Mouse (Mus musculus) A20 (cell line): ENCODE data around the gene Vkorc1l1.

ENCODE experiments used
- DNase-seq: peaks from one replicate; pipeline ENCODE4 v3.0.0-alpha.2; 2011; ENCODE audit warnings: low read depth, low spot score

The Vkorc1l1 gene

DNA sequence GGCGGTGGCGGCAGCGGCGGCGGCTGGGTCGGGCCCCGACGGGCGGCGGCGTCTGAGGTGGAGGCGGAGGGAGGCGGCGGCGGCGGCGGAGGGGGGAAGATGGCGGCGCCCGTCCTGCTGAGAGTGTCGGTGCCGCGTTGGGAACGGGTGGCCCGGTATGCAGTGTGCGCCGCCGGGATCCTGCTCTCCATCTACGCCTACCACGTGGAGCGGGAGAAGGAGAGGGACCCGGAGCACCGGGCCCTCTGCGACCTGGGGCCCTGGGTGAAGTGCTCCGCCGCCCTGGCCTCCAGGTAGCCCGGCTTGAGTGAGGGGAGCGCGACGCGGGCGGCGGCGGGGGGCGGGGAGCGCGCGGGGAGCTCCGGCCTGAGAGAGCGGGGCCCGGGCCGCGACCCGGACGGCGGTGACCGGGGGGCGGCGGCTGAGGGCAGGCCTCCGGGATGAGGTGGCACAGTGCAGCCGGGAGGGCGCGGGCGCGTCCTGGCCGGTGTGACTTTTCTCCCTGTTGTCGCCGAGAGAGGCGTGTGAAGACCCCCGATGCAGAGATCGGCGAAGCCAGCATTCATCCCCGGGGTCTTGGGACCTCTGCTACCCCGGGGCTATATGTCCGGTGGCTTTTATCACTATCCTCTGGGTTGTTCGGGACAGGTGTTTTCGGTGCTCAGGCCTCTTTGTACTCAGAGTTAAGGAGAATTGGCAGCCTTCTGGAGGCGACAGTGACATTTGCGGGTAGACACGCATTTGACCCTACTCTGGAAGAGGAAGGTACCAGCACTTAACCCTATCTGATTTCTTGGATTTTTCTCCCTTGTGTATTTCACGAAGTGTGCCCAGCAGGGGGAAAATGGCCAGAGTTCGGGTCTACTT, 536 bp downstream of the Vkorc1l1 start:
- peak; percentile 68 for DNase-seq

DNA sequence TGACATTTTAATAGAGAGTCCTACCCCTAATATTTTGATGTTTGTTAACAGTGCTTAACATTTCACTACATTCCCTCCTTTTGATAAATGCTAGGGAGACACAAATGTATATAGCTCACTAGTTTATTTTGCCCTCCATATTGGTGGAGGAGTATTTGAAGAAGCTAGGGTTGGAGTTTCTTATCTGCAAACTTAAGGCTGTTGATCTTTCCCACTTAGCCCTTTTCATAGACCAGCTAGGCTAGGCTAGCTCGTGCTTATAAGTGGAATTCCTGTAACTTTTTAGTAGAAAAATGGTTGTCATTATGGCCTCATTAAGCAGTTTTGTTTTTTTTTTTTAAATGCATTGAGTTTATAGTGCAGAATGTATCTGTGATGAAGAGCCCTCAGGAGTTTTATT, 1.6 kb downstream of the Vkorc1l1 start:
- no peak for DNase-seq

DNA sequence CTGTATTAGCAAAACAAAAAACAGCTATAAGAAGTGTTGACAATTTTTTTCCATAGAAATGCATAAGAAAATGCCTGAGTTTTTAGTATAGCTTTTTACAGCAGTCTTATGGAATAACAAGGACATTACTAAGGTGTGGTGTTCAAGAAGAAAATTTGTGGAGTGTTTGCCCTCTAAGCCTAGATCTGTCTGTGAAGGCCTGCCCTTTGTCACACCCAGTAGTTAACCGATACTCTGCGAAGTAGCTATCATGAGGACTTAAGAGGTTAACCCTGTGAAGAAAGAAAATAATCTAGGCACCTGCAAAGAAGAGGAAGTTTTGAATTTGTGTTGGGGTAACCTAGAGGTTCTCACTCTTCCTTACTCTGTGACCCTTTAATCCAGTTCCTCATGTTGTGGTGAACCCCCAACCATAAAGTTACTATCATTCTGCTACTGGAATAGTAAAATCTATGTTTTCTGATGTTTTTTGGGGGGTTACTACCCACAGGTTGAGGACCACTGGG, 5.8 kb downstream of the Vkorc1l1 start:
- DNase-seq = peak; percentile 67

DNA sequence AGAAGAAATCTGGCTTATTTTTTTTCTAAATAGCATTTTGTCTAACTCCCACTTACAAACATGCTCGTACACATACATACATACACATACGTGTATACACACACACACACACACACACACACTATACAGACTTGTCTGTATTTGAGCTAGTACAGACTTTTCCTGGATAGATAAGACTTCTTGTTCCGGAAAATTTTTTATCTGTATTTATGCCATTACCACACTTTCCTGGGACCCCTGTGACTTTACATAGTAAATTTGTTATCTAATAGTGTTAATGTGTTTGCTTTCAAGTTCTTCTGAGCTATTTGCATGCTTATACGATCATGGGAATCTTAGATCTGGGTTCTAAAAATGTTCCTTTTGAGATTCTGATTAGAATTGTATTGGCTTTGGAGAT, 10.4 kb downstream of the Vkorc1l1 start:
- no peak for DNase-seq

DNA sequence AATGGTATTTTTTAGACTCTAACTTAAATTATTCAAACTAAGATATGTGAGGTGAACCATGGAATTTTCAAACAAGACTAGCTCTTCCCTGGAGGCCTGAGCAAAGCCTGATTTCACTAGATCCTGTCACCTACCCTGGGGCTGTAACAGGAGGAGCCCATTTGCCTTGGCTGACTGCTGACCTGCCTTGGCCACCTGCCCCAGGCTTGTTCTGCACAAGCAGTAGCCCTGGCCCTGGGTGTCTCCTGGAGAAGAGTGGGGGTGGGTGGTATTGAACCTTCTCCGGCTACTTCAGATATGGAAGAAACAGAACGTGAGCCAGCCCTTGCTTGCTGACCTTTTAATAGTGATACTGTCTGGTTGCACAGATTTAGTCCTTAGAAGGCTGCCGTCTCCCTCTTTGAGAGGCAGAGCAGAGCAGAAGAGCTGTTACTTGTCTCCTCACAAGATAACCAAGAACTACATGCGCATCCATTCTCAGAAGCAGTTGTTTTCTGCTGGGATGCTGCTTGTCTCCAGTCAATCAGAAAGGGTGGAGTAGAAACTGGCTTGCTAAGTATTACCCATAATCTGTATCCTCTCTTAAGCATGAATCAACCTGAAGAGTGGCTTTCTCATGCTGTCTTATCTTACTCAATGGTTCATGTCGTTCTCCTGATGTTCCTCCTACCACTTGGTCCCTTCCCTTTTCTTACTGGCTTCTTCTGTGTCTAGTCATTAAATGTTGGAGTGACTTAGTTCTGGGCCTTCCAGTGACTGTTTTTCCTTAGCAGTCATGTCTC, 12.9 kb downstream of the Vkorc1l1 start:
- no peak for DNase-seq

DNA sequence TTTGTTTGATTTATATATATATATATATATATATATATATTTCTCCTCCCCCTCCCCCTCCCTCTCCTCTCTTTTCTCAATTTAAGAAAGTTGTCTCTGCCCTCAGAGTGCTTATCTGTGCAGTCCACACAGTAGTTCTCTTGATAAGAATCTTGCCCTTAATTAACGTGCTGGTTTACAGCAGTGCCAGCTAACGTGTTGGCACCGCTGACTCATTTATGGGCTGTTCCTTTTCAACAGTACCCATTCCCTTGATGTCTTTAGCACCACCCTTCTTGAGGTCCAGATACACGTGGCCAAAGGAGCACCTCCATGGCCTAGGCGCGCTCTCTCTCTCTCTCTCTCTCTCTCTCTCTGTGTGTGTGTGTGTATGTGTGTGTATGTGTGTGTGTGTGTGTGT, 14.0 kb downstream of the Vkorc1l1 start:
- no peak for DNase-seq

DNA sequence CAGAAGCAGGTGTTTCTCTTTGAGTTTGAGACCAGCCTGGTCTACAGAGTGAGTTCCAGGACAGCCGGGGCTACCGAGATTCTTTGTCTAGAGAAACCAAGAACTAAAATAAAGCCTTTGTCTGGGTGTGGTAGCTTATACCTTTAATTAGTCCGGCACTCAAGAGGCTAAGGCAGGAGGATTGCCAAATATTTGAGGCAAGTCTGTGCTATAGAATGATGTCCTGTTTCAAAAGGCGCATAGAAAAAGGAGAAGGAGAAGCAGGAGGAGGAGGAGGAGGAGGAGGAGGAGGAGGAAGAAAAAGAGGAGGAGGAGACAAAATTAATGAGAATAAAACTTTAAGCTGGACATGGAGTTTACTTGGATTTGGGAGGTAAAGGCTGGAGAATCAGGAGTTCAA, 21.5 kb downstream of the Vkorc1l1 start:
- DNase-seq = no peak

DNA sequence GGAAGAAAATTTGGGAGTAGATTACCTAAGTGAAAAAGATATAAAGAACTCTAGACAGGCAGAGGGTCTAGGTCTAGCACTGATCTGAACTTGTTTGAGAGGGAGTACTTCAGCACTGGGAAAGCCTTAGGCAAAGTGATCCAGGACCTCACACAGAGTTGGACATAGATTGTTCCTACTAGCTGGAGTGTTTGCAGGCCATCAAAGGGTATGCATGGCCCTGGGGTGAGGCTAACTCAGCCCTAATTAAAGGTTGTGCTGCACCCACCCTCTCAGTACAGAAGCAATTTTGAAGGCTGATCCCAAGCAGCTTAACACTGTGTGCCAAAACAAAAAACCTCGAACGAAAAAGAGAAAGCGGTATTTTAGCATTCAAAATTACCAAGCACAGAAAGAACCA, 24.7 kb downstream of the Vkorc1l1 start:
- DNase-seq = no peak

DNA sequence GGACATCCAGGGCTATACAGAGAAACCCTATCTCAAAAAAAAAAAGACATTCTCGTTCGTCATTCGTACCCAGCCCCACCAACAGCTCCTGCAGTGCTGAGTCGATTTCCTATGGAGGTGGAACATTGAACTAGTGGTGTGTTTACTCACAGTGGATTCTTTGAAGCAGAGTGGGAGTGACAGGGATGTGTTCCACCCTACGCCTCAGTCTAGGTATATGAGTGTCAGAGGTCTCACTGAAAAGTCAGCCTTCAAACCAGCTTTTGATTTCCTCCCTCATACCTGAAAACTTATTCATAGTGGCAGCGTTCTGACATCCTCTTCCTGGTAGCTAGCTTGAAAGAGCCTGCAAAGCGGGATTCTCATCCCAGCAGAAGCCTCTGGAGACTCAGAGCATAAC, 26.6 kb downstream of the Vkorc1l1 start:
- DNase-seq = no peak

DNA sequence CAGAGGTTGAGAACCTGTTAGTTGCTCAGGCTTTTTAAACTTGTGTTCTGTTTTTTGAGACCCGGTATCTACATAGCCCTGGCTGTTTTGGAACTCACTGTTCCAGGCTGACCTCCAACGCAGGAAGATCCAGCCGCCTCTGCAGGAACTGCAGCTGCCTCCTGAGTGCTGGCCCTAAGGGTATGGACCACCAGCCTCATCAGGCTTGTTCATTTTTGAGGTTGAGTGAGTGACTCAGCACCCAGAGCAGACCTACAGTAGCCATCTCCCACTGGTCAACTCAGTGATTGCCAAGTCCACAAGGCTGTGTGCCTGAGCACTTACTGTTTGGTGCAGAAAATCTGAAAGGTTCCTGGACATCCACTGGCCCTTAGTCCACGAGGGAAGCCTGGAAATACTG, 29.7 kb downstream of the Vkorc1l1 start:
- DNase-seq = no peak

DNA sequence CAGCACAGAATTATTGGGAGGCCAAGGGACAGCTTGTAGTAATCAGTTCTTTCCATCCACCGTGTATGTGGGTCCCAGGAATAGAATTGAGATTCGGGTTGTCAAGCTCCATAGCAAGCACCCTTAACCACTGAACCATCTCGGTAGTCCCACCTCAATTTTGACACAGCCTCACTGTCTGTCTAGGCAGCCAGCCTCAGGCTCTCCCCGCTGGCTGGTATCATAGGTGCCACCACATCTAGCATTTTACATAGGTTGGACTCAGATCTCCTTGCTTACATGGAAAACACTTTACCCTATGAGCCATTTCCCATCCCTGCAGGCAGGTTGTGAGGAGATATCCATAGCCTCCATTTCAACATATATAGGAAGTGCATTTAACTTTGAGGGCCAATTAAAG, 32.6 kb downstream of the Vkorc1l1 start:
- no peak for DNase-seq

DNA sequence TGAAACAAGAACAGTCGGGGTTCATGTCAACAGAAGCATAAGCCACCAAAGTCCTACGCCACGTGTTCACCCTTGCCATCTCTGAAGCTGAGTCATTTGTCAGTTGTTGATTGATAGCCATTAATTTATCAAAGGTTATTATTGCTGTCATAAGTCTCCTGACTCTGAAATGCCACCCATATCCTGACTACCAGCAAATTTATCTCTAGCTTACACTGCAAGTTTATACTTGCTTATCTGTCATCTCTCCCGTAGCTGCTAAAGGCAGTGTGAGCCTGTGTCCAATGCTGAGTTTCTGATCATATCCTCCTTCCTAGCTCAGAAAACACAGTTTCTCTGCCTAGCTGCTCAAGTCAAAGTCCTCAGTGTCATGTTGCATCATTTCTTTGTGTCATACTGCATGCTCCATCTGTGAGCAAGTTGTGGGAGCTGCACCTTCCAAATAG, 33.1 kb downstream of the Vkorc1l1 start:
- DNase-seq = no peak

DNA sequence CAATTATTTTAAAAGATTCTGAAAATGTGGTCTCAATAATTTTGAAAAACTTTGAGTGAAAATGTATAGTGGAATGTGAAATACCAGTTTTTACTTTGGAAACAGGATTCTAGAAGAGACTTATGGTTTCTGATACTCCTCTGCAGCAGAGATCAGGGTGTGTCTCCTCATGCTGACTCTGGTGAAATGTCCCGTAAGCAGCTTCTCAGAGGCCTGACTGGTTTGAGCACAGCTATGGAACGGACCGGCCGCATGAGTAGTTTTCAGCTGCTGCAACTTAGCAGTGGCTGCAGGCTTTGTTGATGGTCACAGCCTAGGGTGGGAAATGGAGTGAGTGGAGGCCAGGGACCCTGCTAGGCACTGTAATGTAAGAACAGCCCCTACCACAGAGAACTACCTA, 36.0 kb downstream of the Vkorc1l1 start:
- no peak for DNase-seq

DNA sequence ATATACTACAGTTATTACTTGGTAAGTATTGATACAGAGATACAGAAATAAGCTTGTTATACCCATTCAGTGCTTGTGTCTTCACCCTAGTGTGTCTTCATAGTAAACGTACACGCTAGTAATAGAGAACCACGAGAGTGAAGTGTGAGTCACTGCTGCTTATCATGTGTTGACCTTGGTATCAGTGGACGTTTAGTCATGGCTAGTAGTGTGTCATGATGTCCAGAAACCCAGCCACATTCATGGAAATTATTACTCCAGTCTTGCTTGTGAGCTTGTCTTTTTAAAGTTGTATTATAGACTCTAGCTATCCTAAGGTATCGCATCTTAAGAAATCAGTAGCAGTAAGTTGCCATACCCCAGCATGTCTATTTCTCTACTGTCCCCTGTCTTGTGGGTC, 36.8 kb downstream of the Vkorc1l1 start:
- no peak for DNase-seq

DNA sequence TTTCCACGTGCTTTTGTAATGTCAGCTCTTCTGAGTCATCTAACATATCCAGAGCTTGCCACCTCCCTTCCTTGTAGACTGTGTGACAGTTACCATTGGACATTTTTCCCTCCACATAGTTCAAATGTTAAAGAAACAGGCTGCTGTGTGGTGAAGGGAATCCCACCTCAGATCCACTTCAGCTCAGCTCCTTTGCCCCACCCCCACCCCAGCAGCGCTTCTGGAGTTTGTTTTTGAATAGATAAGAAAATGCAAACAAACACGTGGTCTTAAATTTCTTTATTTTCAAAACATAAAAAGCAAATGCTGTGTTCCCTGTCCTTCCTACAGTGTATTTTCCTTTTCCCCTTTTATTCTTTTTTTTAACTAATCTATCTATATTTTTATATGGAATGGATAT, 38.4 kb downstream of the Vkorc1l1 start:
- DNase-seq = no peak

DNA sequence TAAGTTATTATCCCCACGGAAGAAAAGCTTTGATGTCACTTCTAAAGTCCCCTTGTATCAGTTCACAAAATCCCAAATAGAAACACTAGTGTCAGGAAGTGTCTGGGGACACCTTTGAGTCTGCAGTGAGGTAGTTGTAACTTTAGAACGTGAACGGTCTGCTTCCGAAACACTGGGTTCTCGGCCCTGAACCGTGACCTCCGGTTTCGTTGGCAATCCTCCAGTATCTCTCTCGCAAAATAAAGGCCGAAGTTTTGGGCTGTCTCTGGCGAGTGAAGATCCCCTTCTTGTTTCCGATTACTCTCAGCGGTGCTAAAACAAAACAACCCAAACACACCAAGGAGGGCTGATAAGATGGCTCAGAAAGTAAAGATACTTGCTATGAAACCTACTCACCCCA, 47.6 kb downstream of the Vkorc1l1 start:
- DNase-seq = no peak

DNA sequence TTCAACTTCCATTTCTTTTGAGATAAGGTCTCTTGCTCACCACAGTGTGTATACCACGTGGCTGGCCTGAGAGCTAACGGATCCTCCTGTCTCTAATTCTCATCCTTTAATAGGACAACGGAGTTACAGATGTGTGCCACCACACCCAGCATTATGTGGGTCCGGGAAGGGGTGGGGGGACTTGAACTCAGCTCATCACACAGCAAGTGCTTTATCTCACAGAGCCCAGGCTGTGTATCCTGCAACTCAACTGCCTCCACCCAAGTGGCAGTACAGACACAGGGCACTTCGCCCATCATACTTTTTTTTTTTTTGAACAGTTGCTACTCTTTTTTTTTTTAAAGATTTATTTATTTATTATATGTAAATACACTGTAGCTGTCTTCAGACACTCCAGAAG, 50.1 kb downstream of the Vkorc1l1 start:
- DNase-seq = no peak

DNA sequence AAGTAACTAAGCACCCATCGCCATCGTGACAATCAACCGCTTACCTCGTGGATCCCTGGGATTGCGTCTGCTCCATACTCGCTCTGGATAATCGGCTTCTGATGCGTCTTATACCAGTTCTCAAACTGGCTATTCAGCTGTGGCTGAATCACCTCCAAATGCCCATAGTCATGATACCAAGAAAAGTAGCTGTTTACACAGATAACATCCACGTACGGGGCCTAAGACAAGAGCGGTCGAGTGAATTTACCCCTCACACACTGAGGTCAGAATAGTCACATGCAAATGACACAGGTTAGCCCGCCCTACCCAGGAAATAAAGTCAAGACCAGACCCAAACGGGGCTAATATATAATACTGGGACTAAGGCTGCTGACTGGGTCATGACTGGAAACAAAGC, 51.6 kb downstream of the Vkorc1l1 start:
- no peak for DNase-seq

DNA sequence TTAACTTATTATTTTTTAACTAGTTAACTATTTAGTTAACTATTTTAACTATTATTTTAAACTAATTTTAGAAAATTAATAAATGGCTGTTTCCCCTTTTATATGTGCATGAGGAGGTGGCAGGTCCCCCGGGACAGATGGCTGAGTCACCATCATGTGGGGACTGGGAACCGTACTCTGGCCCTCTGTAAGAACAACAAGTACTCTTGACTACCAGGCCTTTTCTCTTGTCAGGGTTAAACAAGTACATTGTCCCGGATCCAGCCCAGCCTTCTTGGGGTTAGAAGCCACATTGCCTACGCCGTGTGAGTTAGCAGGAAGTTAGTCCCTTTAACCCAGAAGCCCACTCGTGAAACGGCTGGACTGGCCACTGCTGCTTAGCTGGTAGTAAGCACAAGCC, 53.2 kb downstream of the Vkorc1l1 start:
- no peak for DNase-seq

DNA sequence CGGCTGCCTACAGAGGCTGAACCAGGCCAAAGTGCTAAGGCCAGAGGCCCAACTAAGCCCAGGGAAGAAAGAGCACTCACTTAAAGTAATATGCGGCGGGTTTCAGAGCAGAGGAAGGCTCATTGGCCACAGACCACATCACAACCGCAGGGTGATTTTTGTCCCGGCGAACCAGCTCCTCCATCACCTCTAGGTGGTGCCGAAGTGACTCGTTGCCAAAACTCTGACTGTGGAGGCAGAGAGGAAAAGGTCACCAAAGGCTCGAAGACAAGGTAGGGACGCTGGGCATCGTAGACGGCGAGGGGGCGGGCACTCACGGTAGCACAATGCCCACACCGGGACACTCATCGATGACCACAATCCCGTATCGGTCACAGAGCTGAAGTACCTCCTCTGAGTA, 55.9 kb downstream of the Vkorc1l1 start:
- no peak for DNase-seq

DNA sequence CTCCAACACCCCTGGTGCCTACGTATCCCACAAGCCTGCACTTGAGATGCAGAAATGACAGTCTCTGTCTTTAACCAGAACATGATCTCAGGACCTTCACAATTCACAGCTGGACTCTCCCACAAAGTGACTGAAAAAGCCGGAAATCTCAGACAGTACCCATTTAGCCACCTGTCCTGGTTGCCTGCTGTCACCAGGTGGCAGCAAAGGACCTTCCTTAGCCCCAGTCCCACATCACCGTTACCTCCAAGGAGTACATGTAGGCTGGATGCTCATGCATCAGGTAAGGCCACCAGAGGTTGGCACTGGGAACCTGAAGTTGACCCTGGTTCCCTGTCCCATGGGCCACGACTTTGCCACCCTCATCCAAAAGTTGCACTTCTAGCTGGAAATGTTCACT, 57.3 kb downstream of the Vkorc1l1 start:
- DNase-seq = peak; percentile 68

DNA sequence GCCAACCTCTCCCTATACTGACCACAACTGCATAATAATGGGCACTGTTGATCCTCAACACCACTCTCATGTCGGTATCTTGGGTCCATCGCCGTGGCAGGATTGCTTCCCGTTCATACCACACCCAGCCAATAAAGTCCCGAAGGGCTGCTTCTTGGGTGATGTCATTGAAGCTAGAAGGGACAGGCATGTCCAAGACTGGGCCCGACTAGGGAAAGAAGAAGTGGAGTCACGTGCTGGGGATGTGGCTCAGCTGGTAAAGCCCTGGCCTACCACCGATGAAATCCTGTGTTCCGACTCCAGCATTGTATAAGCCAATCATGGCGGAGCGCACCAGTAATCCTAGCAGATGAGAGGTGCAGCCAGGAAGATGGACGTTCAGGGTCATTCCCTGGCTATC, 59.0 kb downstream of the Vkorc1l1 start:
- no peak for DNase-seq
